Mouse (Mus musculus): ENCODE measurements around the gene Tap2. TPM values are rescaled to one million over a fixed set of nuclear protein-coding genes. Genes with fewer than 3 reads are reported as not detected.
A peak's percentile ranks its signal among the peaks of the same experiment; 100 is the strongest.
"Not testable (repeated sequence)": the region's sequence is repeated elsewhere in the genome, so short reads cannot be mapped to it uniquely, and the experiment has no call there.

Gene Tap2
- polyA plus RNA-seq, 1 experiment: 37.9 TPM

GRCm38 (mm10) chr17:34213936-34214335 lies 10.6 kb downstream of the Tap2 start:
- no peak for DNase-seq (ENCODE audit: low spot score)

- no peak for DNase-seq (ENCODE audit: low spot score)
These were observed 11.8 kb downstream of the Tap2 start for GRCm38 (mm10) chr17:34215176-34215575.

- no peak for DNase-seq (ENCODE audit: low spot score)
These were observed 14.0 kb downstream of the Tap2 start for GRCm38 (mm10) chr17:34217216-34217928.

GRCm38 (mm10) chr17:34217986-34218385 lies 14.7 kb downstream of the Tap2 start:
- no peak for DNase-seq (ENCODE audit: low spot score)

- no peak for DNase-seq (ENCODE audit: low spot score)
These were observed 15.3 kb downstream of the Tap2 start for GRCm38 (mm10) chr17:34218675-34219074.

GRCm38 (mm10) chr17:34219096-34219495 lies 15.8 kb downstream of the Tap2 start:
- DNase-seq (ENCODE audit: low spot score): not testable (repeated sequence)

- DNase-seq (ENCODE audit: low spot score): not testable (repeated sequence)
These were observed 16.5 kb downstream of the Tap2 start for GRCm38 (mm10) chr17:34219801-34220200.

- DNase-seq (ENCODE audit: low spot score): not testable (repeated sequence)
These were observed 17.1 kb downstream of the Tap2 start for GRCm38 (mm10) chr17:34220401-34220800.

- no peak for DNase-seq (ENCODE audit: low spot score)
These were observed 21.5 kb downstream of the Tap2 start for GRCm38 (mm10) chr17:34224816-34225215.

GRCm38 (mm10) chr17:34225426-34225825 lies 22.1 kb downstream of the Tap2 start:
- no peak for DNase-seq (ENCODE audit: low spot score)

GRCm38 (mm10) chr17:34225911-34226310 lies 22.6 kb downstream of the Tap2 start:
- not testable (repeated sequence) for DNase-seq (ENCODE audit: low spot score)

GRCm38 (mm10) chr17:34230971-34231370 lies 27.6 kb downstream of the Tap2 start:
- DNase-seq (ENCODE audit: low spot score): not testable (repeated sequence)

- not testable (repeated sequence) for DNase-seq (ENCODE audit: low spot score)
These were observed 28.7 kb downstream of the Tap2 start for GRCm38 (mm10) chr17:34232021-34232420.

GRCm38 (mm10) chr17:34234926-34235325 lies 31.6 kb downstream of the Tap2 start:
- peak; percentile 42 for DNase-seq (ENCODE audit: low spot score)

GRCm38 (mm10) chr17:34236691-34237090 lies 33.4 kb downstream of the Tap2 start:
- no peak for DNase-seq (ENCODE audit: low spot score)

- no peak for DNase-seq (ENCODE audit: low spot score)
These were observed 34.4 kb downstream of the Tap2 start for GRCm38 (mm10) chr17:34237741-34238140.

- DNase-seq (ENCODE audit: low spot score): no peak
These were observed 35.4 kb downstream of the Tap2 start, which contains the start of gene H2-Ob for GRCm38 (mm10) chr17:34238706-34239105. H2-Ob (plus strand) TSS chr17:34238903.

- no peak for DNase-seq (ENCODE audit: low spot score)
These were observed 36.3 kb downstream of the Tap2 start for GRCm38 (mm10) chr17:34239601-34240041.

GRCm38 (mm10) chr17:34240366-34240765 lies 37.0 kb downstream of the Tap2 start:
- no peak for DNase-seq (ENCODE audit: low spot score)

GRCm38 (mm10) chr17:34240916-34241315 lies 37.6 kb downstream of the Tap2 start:
- DNase-seq (ENCODE audit: low spot score): no peak

- no peak for DNase-seq (ENCODE audit: low spot score)
These were observed 41.3 kb downstream of the Tap2 start for GRCm38 (mm10) chr17:34244656-34245055.

GRCm38 (mm10) chr17:34247047-34247446 lies 43.7 kb downstream of the Tap2 start:
- DNase-seq (ENCODE audit: low spot score): no peak

GRCm38 (mm10) chr17:34248764-34249163 lies 45.4 kb downstream of the Tap2 start:
- DNase-seq (ENCODE audit: low spot score): no peak

- no peak for DNase-seq (ENCODE audit: low spot score)
These were observed 46.0 kb downstream of the Tap2 start for GRCm38 (mm10) chr17:34249361-34249760.
